Mouse (Mus musculus): ENCODE data around the gene Lrrc29.

Gene Lrrc29

GRCm38 (mm10) chr8:105266775-105267174 is 59.3 kb downstream of the Lrrc29 start:
- in situ Hi-C loops (cut with MseI, MboI), result no loop called here

- in situ Hi-C loops (cut with MseI, MboI), result no loop called here
These were observed 61.0 kb downstream of the Lrrc29 start for GRCm38 (mm10) chr8:105265128-105265527.

GRCm38 (mm10) chr8:105264024-105264982 is 61.8 kb downstream of the Lrrc29 start, which contains the start of the genes Tradd and Fbxl8:
Tradd (minus strand) TSS chr8:105264609.
Fbxl8 (plus strand) TSS chr8:105264648.
- in situ Hi-C loops (cut with MseI, MboI), result no loop called here

- in situ Hi-C loops (cut with MseI, MboI), result no loop called here
These were observed 62.7 kb downstream of the Lrrc29 start for GRCm38 (mm10) chr8:105263244-105263912.
